Mouse (Mus musculus) thymus, postnatal 14 days (tissue): ENCODE measurements around the gene Gimap9.
"Not testable (repeated sequence)": the region's sequence is repeated elsewhere in the genome, so short reads cannot be mapped to it uniquely, and the experiment has no call there.

Experiments used
- DNase-seq: peaks from one replicate; pipeline ENCODE4 v3.0.0; 2021

Gene Gimap9

GRCm38 (mm10) chr6:48665471-48665870, 10.5 kb upstream of the Gimap9 start:
- no peak for DNase-seq

GRCm38 (mm10) chr6:48666159-48666586, 9.8 kb upstream of the Gimap9 start:
- no peak for DNase-seq

GRCm38 (mm10) chr6:48668022-48668421, 7.9 kb upstream of the Gimap9 start:
- DNase-seq, result no peak

- no peak for DNase-seq
These were observed 6.4 kb upstream of the Gimap9 start for GRCm38 (mm10) chr6:48669446-48669969.

GRCm38 (mm10) chr6:48674291-48675058, 1.5 kb upstream of the Gimap9 start:
- peak; percentile 33 for DNase-seq

- peak; percentile 71 for DNase-seq
These were observed 464 bp upstream of the Gimap9 start for GRCm38 (mm10) chr6:48675400-48675930.

GRCm38 (mm10) chr6:48676860-48677415, 1.0 kb downstream of the Gimap9 start:
- no peak for DNase-seq

- DNase-seq, result no peak
These were observed 1.8 kb downstream of the Gimap9 start for GRCm38 (mm10) chr6:48677492-48678345.

GRCm38 (mm10) chr6:48678391-48678790, 2.5 kb downstream of the Gimap9 start:
- DNase-seq, result no peak

- no peak for DNase-seq
These were observed 3.8 kb downstream of the Gimap9 start for GRCm38 (mm10) chr6:48679701-48680100.

GRCm38 (mm10) chr6:48680421-48680820, 4.5 kb downstream of the Gimap9 start:
- DNase-seq, result no peak

- peak; percentile 53 for DNase-seq
These were observed 5.7 kb downstream of the Gimap9 start for GRCm38 (mm10) chr6:48681472-48682090.

GRCm38 (mm10) chr6:48682271-48682670, 6.3 kb downstream of the Gimap9 start:
- DNase-seq, result no peak

GRCm38 (mm10) chr6:48683263-48683821, 7.4 kb downstream of the Gimap9 start:
- DNase-seq, result not testable (repeated sequence)

GRCm38 (mm10) chr6:48684319-48684718, 8.4 kb downstream of the Gimap9 start, which contains the start of gene Gimap4:
Gene Gimap4, plus strand, starts transcription at chr6:48684549.
- no peak for DNase-seq

GRCm38 (mm10) chr6:48684806-48685205, 8.9 kb downstream of the Gimap9 start:
- DNase-seq, result no peak

- DNase-seq, result no peak
These were observed 9.3 kb downstream of the Gimap9 start for GRCm38 (mm10) chr6:48685251-48685650.

GRCm38 (mm10) chr6:48685694-48686665, 10.1 kb downstream of the Gimap9 start:
- peak; percentile 18 for DNase-seq

GRCm38 (mm10) chr6:48687077-48687476, 11.1 kb downstream of the Gimap9 start:
- DNase-seq, result no peak

GRCm38 (mm10) chr6:48689320-48689719, 13.4 kb downstream of the Gimap9 start:
- DNase-seq, result no peak

- no peak for DNase-seq
These were observed 17.0 kb downstream of the Gimap9 start for GRCm38 (mm10) chr6:48692962-48693361.
